Mouse (Mus musculus) liver, embryonic 14.5 days (tissue): ENCODE data around the gene Rplp0.

Experiments used
- CTCF ChIP-seq: IDR thresholded peaks from 2 replicates; pipeline ENCODE4 v1.5.1; 2016; ENCODE audit warnings: antibody characterized with exemption, low read depth, control low read depth
- EP300 ChIP-seq: IDR thresholded peaks from 2 replicates; pipeline ENCODE4 v1.6.1; 2016; ENCODE audit warnings: antibody characterized with exemption, low read depth

- TF ChIP-seq EP300 = no peak
- TF ChIP-seq CTCF = no peak
Measured at GRCm38 (mm10) chr5:115558182-115558794, 979 bp upstream of the Rplp0 start.
